Mouse (Mus musculus) leukemia stem cell, adult 10-12 weeks (primary cell): ENCODE measurements around the gene 2310022B05Rik. TPM values are rescaled to one million over a fixed set of nuclear protein-coding genes. Genes with fewer than 3 reads are reported as not detected.

Experiments used
- polyA plus RNA-seq: library from polyadenylated mRNA; stranded (reverse); fragments of >175 nt; gene quantifications from 2 replicates; pipeline ENCODE4 v1.2.3, GENCODE M21; 2012; ENCODE audit warnings: low replicate concordance

2310022B05Rik gene
- 14.4 and 17.5 TPM in 2 replicates for polyA plus RNA-seq

DNA sequence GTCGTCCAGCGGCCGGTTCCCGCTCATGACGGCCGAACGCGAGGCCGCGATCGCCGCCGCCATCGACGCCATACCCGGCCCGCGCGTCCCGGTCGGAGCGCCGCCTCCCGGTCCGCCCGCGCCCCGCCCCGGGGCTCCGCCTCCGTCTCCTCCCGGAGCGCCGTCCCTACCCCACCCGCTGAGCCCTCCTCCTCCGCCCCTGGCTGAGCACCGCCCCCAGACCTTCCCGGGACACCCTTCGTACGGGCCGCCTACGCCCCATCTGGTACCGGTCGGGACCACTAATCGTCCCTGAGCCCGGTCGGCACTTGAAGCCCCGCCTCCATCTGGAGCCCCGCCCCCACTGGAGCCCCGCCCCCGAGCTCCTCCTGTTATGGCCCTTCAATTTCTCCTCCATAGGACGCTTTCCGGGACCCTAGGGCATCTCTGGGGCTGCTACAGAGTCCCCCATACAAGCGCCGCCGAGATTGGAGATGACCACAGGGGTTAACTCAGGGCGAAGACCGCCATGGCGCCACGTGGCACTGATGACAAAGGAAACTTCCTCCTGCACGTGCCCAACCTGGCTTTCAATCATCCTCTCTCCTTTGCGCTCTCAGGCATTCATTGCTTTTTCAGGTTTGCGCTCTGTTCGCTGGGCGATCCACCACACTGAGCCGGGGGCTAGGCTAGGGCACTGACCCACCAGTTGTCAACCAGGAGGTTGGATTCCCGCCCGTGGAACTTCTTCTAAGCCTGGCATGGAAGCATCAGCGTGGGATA lies at the start of gene 2310022B05Rik:
2310022B05Rik (minus strand) TSS at position 258 of the 762 bp plus-strand sequence.

Other genes starting within 250 kb of the 2310022B05Rik start
- gene Pgbd5, start 223.7 kb downstream of the 2310022B05Rik start, polyA plus RNA-seq: 0.06 TPM in 1 of 2 replicates, not detected in the other
- gene Cog2, start 142.6 kb downstream of the 2310022B05Rik start, polyA plus RNA-seq: 9.6 and 9.9 TPM in 2 replicates
- gene Agt, start 93.7 kb downstream of the 2310022B05Rik start, polyA plus RNA-seq: not detected in 2 replicates
- 0.15 and 0.22 TPM in 2 replicates for gene Capn9, start 87.3 kb downstream of the 2310022B05Rik start, polyA plus RNA-seq
- 7.2 and 17.7 TPM in 2 replicates for gene Ttc13, start 58.6 kb upstream of the 2310022B05Rik start, polyA plus RNA-seq
- gene Arv1, start 58.8 kb upstream of the 2310022B05Rik start, polyA plus RNA-seq: 15.4 and 16.1 TPM in 2 replicates
- 0.39 and 0.44 TPM in 2 replicates for gene Fam89a, start 88.5 kb upstream of the 2310022B05Rik start, polyA plus RNA-seq
- 0.05 TPM in 1 of 2 replicates, not detected in the other for gene Trim67, start 129.7 kb upstream of the 2310022B05Rik start, polyA plus RNA-seq
- 34.3 and 41.1 TPM in 2 replicates for gene Gnpat, start 199.7 kb upstream of the 2310022B05Rik start, polyA plus RNA-seq
- 8.6 and 25.1 TPM in 2 replicates for gene 2810004N23Rik, start 199.8 kb upstream of the 2310022B05Rik start, polyA plus RNA-seq
- 7.1 and 9.2 TPM in 2 replicates for gene Exoc8, start 234.3 kb upstream of the 2310022B05Rik start, polyA plus RNA-seq
- gene Sprtn, start 234.5 kb upstream of the 2310022B05Rik start, polyA plus RNA-seq: 2.7 and 9.9 TPM in 2 replicates